Mouse (Mus musculus) retina, embryonic 14.5 days (tissue): ENCODE data around the gene Tbc1d4.
A peak's percentile ranks its signal among the peaks of the same experiment; 100 is the strongest.

ENCODE experiments used
- DNase-seq: peaks from one replicate; pipeline ENCODE4 v3.0.0-alpha.2; 2015; ENCODE audit warnings: low spot score

Tbc1d4 gene

DNA sequence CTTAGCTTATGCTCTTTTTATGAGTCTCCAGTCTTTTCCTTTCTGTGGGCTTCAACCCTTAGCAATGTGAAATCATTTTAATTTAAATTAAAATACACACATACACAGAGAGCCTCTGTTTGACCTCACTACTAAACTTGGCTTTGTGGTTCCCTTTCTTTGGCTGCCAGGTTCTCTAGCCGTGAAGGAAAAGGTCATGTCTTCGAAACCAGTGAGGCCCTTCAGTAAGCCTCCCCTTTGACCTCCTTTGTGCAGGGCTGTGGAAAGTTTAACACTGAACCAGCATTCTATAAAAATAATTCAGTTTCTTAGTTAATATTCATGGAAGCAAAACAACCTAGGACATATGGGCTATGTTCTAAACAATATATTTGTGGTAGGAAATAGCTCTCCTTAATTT is 78.5 kb downstream of the Tbc1d4 start:
- DNase-seq, result no peak

DNA sequence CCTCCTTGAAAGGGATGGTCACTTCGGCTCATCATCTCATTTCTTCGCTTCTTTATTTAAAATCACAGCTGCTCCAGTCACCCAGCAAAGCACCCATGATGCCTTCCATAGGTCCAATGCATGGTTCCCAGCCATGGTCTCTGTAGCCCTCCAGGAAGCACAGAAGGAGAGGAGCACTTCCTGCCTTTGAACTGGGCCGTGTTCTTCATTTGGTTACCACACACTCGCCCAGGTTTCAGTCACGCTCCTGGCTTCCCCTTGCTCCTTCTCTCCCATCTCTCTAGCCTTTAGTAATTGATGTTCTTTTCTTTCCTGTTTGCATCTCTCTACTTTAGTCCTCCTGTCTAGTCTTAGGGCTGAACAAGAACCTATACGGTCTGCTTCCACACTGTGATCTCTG is 79.8 kb downstream of the Tbc1d4 start:
- DNase-seq, result no peak

DNA sequence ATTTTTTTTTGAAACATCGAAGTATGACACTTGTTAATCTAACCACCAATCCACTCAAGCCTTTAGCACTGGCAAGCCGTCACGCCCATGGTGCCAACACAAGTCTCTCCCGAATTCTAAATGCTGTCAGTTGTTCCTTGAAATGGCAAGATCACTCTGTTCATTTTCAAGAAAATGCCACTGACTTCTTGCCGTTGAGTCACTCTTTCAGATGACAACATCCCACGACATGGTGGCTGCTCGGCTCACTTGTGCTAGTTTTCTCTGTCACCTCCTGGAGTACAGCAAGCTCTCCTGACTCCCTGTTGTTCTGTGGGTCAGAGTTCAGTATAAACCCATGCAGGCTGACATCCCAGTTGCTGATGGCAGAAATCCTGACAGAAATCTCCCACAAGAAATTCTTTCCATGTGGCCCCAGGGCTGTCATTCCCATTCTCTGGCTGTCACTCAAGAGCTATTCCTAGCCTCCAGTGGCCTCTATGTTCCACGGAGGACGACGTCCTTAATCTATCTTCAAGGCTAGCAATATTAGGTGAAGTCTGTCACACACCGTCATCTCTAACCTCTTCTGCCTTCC is 81.5 kb downstream of the Tbc1d4 start:
- DNase-seq, result no peak

DNA sequence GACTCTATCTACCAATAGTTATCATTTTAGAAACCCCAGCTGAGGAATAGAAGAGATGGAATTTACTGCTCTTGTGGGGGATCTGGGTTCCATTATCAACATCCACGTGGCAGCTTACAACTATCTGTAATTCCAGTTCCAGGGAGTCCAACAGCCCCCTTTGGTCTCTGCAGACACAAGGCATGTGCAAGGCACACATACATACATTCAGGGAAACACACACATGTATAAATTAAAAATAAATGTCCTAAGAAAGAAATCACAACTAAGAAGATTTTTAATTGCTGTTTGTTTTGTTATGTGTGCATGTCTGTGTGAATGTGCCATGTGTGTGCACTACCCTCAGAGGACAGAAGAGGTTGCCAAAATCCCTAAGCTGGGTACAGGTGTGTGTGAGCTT is 82.5 kb downstream of the Tbc1d4 start:
- no peak for DNase-seq

DNA sequence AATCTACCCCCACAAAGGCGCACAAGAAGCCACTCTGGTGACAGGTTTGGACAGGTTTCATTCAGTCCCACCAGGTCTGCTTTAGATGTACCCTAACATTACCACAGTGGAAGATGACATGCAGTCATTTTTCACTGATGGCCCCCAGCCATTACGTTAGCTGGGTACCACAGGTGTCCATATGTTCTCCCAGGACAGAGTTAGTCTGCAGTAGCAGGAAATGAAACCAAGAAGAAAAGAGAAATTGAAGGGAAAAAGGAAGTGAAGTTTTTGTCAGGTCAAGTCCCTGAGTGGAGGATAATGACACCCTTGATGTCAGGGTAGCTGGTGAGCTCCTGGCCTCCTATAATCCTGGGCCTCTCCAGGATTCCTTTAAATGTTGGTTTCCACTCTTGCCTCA is 89.0 kb downstream of the Tbc1d4 start:
- DNase-seq, result no peak

DNA sequence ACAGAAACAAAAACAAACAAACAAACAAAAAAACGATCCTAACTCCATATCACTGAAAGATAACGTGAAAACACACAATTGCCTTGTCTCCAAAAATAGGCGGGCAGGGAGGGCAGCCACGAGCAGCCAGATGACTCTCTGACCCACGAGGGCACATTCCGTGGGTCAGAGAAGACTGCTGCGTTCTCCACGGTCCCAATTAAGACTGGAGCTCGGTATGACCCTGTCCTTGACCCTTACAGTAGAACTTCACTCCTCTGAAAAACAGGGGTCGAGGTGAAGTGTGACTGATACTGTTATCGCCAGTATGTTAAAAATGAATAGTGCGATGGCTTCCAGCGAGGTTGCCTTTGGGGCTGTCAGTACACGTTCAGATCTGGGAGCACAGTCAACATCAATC is 90.7 kb downstream of the Tbc1d4 start:
- no peak for DNase-seq

DNA sequence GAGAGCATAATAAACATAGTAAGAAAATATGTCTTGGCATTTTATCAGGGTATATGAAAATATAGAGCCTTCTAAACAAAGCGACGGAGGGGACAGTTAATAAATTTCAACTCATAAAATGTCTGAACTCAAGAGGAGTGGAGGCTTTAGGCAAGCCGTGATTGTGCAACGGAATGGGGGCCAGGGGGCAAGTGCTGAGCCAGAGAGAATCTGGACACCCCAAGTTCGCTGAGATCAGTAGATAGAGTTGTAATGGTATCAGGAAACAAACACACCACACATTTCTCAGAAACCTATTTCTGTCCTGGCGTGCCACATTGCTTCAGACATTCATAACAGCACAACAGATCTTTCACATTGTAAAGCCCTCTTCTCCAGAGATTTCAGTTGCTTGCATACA is 91.2 kb downstream of the Tbc1d4 start:
- no peak for DNase-seq

DNA sequence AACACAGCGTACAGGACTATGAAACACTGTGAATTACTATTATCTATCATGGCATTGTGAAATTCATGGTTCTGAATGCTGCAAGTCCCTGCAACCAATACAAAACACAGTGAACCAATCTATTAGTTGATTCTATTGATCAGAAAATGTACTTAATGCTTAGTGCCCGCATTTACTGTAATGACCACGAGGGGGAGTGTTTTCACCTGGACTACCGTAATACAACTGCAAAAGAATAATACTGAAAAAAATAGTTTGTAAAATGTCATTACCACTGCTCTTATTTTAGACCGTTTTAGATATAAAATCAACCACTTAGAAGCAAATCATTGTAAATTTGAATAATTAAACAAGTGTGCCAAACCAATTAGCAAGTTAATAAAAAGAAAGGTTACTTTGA is 91.7 kb downstream of the Tbc1d4 start:
- DNase-seq, result peak; percentile 77

DNA sequence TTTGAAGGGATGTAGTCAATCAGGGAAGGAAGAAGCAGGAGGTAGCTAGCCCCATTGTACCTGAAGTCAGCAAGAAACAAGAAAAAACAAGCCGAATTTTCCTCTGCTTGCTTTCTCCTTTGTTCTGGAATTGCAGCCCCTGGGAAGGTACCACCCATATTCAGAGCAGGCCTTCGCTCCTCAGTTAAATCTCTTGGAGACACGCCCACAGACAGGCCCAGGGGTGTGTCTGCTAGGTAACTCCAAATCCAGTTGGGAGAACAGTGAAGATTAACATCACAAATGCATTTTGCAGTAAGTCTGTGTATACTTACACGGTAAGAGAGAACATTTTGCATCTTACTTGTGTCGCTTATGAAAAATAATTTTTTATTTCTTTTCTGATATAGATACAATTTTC is 92.1 kb downstream of the Tbc1d4 start:
- DNase-seq, result no peak

DNA sequence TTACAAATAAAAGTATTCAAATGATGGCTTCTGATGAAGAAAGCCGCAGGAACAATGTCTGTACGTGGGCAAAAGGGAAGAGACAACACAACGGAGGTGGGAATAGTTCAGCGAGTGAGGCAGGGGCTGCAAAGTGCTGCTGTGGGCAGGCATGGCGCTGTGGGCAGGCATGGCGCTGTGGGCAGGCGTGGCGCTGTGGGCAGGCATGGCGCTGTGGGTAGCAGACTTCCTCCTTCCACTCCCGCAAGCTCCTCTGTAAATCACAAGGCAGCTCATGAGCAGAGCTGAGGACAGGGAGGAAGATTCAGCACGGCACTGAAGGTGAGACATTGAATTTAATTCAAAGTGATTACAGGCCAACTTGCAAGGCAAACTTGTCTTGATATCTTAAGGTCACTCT is 93.0 kb downstream of the Tbc1d4 start:
- DNase-seq, result no peak

DNA sequence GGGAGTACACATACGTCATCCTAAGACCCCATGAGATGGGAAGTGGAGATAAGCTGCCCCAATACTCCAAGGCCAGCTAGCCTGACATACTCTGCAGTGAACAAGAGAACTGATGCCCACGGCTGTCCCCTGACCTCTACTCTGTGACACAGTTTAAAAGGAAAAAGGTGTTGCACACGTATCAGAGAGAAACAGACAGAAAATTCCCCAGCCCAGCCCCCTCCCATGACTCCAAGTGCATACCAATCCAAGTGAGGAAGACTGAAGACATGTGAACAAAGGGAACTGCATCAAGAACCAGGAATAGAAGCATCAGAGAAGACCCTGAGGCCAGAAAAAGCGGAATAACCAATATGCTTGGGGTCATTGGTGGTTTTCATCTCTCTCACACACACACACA is 93.7 kb downstream of the Tbc1d4 start:
- DNase-seq, result no peak

DNA sequence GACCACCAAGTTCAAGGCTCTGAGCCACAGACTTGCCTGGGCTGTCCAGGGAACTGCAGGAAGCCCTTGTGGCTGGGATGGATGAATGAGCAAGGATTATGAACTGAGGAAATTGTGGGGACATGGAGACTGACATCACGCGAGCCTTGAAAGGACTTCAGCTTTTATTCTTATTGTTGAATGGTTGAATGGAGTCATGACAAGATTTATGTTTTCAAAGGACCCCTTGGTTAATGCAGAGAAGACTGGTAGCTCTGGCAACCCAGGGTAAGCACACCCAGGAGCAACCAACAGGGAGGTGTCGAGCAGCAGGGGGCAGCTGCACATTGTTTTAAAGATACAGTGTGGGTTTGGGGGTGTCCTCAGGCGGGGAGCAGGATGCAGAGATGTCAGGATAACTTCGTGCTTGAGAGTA is 94.4 kb downstream of the Tbc1d4 start:
- DNase-seq, result peak; percentile 17

DNA sequence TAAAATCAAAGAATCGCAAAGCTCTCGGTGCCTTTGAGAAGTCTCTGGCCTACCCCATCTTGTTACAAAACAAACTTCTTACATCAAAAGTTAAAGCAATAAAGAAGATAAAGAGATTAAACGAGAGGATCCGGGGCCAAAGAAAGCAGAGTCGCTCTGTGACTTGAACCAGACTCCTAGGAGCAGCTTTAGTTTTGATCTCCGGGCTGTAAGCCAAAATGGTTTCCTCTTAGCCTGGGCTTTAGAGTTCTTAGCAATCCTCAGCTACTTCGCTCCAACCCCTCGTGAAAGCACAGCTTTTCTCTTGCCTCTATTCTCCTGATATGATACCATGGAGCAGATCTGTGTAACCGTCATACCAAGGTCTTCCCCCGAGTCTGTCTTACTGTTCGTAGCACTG is 95.8 kb downstream of the Tbc1d4 start:
- no peak for DNase-seq

DNA sequence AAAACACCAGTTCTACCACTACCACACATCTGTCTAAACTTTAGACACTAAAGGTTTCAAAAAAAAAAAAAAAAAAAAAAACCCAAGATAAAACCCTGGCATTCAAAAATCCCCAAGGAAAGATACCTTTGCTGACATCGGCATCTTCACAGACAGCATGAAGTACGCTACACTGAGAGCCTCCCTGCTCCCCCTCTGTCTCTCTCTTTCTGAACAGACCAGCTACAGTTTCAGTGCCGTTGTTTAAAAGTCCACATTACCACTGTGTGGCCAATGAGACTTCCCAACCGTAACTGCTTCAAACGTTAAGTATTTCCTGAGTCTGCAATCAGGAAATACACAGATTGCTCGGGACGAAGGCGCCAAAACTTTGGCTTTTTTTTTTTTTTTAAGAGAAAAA is 97.6 kb downstream of the Tbc1d4 start:
- DNase-seq, result no peak

DNA sequence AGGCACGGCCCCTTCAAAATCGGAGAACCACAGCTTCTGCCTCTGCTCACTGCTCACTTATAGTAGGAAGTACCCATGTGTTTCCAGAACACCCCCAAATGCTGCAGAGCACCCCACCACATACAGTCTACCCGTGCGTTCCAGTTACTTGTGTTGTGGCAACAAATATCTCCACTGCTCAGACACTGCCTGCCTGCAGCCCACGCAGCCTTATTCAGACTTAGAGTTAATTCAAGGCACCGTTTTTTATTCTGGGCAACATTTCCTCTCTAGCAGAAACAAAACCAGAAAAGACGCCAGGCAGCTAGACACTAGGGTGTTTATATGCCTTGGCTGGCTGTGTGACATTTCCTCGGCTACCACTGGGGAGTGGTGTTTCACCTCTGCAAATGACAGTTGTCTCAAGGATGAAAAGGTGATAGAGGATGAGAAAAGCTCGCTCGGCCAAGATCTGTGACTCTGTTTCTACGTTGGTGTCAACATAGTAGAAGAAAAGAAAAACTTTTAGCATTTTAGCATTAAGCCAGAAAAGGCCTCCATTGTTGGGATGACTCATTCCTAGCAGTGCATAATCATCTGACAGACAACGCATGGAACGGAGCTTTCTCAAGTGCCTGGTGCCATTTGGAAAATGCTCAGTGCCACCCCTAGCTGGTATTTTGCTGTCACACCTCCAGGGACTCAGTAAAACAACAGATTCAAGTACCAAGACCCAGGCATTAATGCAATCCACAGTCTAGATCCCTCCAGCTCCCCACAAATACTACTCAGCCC is 98.3 kb downstream of the Tbc1d4 start:
- DNase-seq, result no peak

DNA sequence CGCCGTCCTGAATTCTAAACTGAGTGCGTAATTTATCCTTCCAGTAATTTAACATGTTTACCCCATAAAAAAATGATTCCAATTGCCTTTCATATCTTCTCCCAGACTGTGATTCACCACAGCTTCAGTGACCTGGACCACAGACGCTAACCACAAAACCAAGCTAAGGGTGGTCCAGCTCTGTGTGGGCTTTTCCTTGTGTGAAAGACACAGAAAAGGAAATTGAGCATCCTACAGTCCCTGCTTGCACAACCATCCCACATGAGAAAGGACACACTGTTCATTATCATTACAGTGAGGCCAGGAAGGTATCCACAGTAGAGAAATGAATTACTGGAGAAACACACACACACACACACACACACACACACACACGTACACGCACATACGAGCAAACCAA is 99.2 kb downstream of the Tbc1d4 start:
- no peak for DNase-seq

DNA sequence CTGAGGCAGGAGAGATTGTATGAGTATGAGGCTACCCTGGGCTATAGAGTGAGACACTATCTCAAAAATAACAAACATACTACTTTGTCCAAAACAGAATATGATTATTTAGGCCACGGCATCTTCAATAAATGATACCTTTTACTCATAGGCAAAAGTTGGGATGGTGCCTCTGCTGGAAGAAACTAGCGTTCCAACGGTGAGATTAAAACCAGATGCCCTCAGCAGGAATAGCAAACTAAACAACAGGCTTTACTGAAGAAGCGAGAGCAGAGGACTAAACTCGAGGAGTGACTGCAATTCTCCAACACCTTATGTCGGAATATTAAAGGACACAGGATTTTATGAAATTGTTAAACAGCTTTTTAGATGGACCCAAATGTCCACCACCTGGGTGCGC is 101.0 kb downstream of the Tbc1d4 start:
- DNase-seq, result no peak

DNA sequence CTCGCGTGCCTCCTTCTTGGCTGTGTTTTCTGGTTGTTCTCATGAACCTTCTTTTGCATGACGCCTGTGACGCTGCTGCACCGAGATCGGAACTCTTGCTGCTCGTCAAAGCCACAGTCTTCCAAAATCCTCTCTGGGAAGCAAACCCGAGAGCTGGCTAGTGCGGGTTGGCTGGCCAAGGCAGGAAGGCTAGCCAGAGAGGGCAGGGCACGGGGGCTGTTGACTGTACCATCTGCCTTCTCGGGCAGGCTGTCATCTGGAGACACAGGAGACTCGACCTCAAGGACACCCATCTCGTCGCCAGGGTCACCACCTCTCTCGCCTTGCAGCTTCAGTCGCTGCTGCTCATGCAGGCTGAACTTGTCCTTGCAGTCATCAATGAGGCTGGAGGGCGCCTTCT is 101.8 kb downstream of the Tbc1d4 start:
- no peak for DNase-seq

DNA sequence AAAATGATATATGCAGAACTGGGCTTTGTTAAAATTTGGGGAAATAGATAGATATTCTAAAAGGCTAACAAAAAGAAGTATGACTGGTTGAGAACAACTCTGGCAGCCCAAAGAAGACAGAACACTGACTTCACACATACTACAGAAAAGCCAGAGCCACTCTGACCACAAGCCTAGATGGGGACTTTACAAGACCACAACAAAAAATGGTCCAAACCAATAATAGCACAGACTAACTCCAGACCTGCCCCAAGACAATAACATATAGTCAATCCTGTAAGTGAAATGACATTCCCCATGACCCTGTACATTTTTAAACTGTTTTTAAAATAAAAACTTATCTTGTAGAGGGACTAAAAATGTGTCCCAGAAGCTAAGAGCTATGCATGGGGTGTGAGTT is 103.2 kb downstream of the Tbc1d4 start:
- no peak for DNase-seq

DNA sequence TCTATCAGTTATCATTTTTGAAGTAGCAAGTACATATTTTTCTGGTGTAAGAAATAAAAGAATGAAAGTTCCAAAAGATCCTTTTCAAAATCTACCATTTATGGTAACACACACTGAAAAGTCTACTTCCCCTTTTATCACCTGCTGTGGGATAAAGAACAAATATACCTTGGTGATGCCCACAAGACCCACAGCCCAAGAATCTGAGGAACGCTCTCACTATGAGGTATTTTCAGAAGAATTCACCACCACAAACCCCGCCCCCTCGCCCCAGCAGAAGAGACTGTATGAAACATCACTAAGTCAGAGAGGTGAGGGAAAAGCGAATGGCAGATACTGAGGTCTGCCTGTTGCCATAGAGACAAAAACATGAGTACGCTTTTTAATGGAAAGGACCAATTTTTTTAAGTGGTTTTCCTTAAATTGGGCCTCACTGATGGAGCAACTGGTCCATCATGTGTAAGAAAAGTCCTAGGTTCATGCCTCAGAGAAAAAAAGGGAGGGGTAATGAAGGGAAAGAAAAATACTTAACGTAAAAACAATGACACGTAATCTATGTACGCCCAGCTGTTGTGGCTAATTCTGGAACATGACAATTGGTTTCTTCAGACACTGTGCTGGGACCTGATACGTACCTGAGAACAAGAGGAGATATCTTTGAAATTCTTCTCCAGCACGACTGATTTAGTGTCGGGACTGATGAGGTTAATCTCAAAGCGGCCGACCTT is 104.4 kb downstream of the Tbc1d4 start:
- no peak for DNase-seq

DNA sequence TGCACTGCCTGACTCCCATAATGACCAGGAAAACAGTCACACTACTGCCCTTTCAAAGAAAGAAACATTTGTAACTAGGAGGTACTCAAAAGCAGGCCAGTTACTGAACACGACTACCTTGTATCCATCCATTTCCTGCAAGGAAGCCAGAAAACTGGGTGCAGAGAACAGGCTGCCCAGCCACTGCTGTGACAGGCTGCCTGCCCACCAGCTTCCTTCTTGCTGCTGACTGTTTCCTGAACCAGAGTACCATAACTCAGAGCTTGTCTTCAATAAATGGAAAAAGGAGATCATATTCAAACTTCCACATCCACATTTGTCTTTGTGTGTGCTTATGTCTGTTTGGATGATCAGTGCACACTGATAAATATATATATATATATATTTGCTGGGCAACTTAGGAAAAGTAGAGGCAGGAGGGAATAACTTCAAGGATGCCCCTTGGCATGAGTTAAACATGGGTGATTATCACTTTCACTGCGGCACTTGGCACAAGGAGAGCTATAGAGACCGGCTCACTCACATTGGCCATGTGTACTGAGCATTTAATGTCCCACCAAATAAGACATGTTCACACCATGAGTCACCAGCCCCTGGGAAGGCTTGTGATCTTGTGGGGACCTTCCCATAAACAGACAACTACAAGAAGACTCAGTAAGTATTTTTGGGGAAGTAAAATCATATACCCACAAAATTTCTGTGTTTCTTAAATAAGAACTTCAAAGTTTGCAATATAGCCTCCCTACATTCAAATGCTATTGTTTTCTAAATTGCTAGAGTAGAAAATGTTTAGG is 105.6 kb downstream of the Tbc1d4 start:
- no peak for DNase-seq

DNA sequence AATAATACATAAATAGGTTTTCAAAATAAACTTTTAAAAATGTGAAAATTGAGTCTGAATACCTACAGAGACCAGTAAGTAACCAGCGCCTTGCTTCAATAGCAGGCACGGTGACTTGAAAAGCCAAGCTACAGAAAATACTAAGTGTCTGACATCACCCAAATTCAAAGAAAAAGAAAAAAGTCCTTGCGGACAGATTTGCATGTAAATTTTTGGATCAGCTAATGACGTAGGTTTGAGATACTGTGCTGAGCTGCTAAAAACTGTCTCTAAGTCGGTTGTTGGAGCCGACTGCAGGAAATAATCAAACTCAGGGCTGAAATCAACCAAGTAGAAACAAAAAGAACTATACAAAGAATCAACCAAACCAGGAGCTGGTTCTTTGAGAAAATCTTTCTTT is 107.1 kb downstream of the Tbc1d4 start:
- DNase-seq, result no peak

DNA sequence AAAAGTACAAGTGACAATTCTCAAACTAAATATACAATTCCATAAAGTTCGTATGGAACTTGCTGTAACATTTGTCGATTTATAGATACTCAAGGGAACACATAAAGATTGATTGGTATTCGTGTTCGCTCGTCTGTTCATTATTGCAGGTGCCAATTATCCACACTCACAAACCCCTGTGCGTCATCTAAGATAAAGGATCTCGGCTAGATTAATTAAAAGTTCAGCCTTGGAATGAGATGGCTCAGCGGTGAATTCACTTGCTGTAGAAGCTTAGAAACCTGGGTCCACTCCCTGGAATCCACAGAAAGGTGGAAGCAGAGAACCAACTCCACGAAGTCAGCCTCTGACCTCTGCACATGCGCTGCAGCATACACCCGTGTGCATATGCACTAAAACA is 107.5 kb downstream of the Tbc1d4 start:
- no peak for DNase-seq
